Mouse (Mus musculus) lung, adult 2 months (tissue): ENCODE data around the gene Rtca. TPM values are rescaled to one million over a fixed set of nuclear protein-coding genes. Genes with fewer than 3 reads are reported as not detected.

Experiments
- DNase-seq: peaks from one replicate; pipeline ENCODE4 v3.0.0; 2022
- H3K4me1 ChIP-seq: fragments of 200-500 bp; 2 replicates; pipeline ENCODE4 v1.6.1; 2011; ENCODE audit warnings: low read length; ENCODE audit not compliant: control insufficient read depth, insufficient read depth
- H3K4me3 ChIP-seq: fragments of 200-500 bp; replicated peaks from 2 replicates; pipeline ENCODE3; 2011; ENCODE audit warnings: low read depth, mild to moderate bottlenecking, control low read depth, low read length; ENCODE audit errors: extremely low read depth
- CTCF ChIP-seq: fragments of 200-500 bp; IDR thresholded peaks from 2 replicates; pipeline ENCODE4 v1.5.1; 2011; ENCODE audit warnings: mild to moderate bottlenecking, low read length, control low read depth; ENCODE audit not compliant: insufficient read depth
- POLR2A ChIP-seq: fragments of 200-500 bp; IDR thresholded peaks from 2 replicates; pipeline ENCODE4 v1.6.1; 2011; ENCODE audit warnings: low read depth, mild to moderate bottlenecking, control low read depth, low read length, borderline replicate concordance; ENCODE audit errors: extremely low read depth
- WGBS: fragments of 180-500 bp; shearing (Covaris S2); methylation state at CpG from one replicate; pipeline ENCODE4 v1.1.7; 2018; 5-methylcytosine and 5-hydroxymethylcytosine counted together
- polyA plus RNA-seq: library from polyadenylated mRNA; depleted of rRNA; stranded (reverse); fragments of >200 nt; gene quantifications from 2 replicates; pipeline ENCODE4 v1.2.3, GENCODE M21; 2012; rRNA removed

Rtca gene
- polyA plus RNA-seq, 1 experiment = 23.6 TPM

DNA sequence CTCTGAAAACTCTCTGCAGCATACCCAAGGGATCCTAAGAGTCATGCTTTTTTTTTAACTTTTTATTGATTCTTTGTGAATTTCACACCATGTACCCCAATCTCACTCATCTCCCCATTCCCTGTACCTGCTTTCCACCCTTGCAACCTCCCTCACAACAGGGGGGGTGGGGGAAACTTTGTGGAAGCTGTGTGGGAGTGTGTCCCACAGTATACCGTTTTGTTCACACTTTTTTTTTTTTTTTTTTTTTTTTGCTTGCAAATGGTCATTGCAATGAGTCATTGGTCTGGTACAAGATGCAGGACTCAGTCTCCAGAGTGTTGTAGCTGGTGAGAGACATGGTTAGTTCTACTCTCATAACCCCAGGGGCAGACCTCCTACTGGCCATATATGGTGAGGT is 65.2 kb downstream of the Rtca start:
- DNase-seq = no peak
- Histone ChIP-seq H3K4me3 (no peak overlapping the region), H3K4me1 (no peaks in the 10 kb centered on the region)
- TF ChIP-seq CTCF (no peak), POLR2A (no peak)
- 38% methylated on average over 1 of the region's 1 CpGs for WGBS

DNA sequence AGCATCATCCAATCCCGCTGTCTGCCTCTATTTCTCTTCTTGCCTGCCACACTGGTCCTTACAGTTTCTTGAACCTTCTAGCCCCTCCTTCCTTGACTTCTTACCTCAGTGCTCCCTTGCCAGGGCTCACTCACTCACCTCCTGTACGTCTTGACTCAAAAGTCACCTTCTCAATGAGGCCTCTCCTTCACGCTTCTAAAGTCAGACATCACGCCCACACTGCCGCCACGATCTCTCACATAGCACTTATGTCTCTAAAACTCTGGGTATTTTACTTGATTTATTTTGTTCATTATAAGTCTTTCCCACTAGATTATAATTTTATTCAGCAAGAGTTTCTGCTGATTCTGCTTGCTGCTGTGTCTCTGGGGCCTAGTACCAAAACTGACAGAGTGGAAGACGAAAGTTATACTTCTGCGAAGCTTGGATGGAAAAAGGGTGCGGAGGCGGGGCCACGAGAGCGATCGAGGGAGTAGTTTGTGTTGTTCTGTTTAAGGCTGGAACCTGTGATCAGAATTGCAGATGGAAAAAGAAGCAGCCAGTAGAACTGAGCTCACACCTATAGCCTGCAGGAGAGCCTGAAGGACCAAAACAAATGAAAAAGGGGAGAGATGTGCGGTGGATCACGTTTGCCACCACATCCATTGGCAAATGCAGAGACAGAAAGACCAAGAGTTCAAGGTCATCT is 66.3 kb downstream of the Rtca start:
- Histone ChIP-seq H3K4me3 (no peak overlapping the region), H3K4me1 (no peaks in the 10 kb centered on the region)
- TF ChIP-seq POLR2A (no peak), CTCF (no peak)

DNA sequence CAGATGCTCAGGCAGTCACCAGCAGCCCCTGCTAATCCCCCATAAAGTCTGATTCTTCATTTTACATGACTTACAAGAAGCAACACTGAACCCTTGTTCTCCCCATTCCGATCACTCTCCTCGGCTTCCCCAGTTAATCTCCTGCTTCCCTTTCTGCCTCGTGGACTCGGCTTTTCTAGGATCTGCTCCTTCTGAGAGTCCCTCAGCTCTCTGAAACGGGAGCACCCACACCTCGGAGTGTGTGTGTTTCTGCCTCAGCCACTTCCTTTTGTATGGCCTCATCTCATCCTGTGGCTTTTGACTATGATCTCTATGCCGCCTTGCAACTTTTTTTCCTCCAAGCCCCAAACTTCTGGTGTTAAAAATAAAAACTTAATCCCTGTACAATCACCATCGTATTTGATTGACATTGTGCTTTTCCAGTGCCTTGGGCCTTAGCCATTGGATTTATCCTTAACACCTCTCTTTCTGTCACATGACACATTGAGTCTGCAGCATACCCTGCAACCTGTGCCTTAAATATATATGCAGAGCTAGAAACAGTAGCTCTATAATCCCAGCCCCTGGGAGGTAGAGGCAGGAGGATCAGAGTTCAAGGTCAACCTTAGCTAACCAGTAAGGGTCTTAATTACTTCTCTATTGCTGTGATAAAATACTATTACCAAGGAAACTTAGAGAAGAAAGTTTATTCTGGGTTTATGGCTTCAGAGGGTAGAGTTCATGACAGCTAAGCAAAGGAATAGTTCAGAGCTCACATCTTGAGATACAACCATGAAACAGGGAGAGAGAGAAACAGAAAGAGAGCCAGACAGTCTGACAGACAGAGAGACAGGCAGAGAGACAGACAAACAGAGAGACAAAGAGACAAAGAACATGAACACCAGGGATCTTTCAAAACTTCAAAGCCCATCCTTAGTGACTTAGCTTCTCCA is 67.7 kb downstream of the Rtca start:
- no peak for DNase-seq
- WGBS = 53% methylated on average over 8 of the region's 8 CpGs
- no peak overlapping the region for H3K4me3 ChIP-seq
- TF ChIP-seq CTCF (no peak), POLR2A (no peak)
- no peaks in the 10 kb centered on the region for H3K4me1 ChIP-seq

More for the DNA sequence above, 66.3 kb downstream of the Rtca start:
- no peak for DNase-seq
- WGBS = 85% methylated on average over 15 of the region's 15 CpGs

Other genes starting within 250 kb of the Rtca start
- 7.2 and 8.5 TPM in 2 replicates for gene Cdc14a, start 84.2 kb downstream of the Rtca start, polyA plus RNA-seq
- 4.1 and 6.9 TPM in 2 replicates for gene Dbt, start 4.9 kb upstream of the Rtca start, polyA plus RNA-seq
- 0.24 and 1.5 TPM in 2 replicates for gene Lrrc39, start 54.8 kb upstream of the Rtca start, polyA plus RNA-seq
- gene Sass6, start 86.8 kb upstream of the Rtca start, polyA plus RNA-seq = 1.1 and 1.7 TPM in 2 replicates
- gene Trmt13, start 106.4 kb upstream of the Rtca start, polyA plus RNA-seq = 4.0 and 6.2 TPM in 2 replicates
- gene Mfsd14a, start 154.5 kb upstream of the Rtca start, polyA plus RNA-seq = 20.0 and 27.3 TPM in 2 replicates
- not detected in 2 replicates for gene Gm43191, start 173.1 kb upstream of the Rtca start, polyA plus RNA-seq
- 6.3 and 7.5 TPM in 2 replicates for gene Slc35a3, start 204.6 kb upstream of the Rtca start, polyA plus RNA-seq